Mouse (Mus musculus) neural tube, embryonic 10.5 days (tissue): ENCODE measurements around the gene Lrrc26.
A peak's percentile ranks its signal among the peaks of the same experiment; 100 is the strongest.
"Not testable (repeated sequence)": the region's sequence is repeated elsewhere in the genome, so short reads cannot be mapped to it uniquely, and the experiment has no call there.

Experiments used
- DNase-seq: peaks from one replicate; pipeline ENCODE4 v3.0.0-alpha.2; 2017; ENCODE audit warnings: low spot score; ENCODE audit errors: extremely low spot score

Gene Lrrc26

DNA sequence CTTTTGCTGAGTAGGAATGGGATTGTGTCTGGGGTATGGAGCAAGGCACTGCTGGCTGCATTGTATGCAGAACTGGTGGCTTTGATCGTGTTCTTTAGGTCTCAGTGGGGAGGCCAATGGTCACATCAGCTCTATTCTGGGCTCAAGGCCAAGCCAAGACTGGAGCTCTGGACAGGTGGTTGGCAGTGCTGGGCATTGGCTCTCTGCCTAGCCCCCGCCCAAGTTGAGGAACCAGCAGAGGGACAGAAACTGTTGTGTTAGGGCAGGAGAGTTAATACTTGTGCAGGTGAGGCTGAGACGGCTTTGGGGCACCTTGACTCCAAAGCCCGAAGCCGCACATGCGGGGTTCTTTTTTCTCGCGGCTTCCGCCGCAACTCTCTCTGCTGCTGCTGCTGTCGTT is at the start of gene Lrrc26:
TSS of gene Lrrc26 (plus strand) at position 265 of the 400 bp plus-strand sequence.
- DNase-seq: no peak

DNA sequence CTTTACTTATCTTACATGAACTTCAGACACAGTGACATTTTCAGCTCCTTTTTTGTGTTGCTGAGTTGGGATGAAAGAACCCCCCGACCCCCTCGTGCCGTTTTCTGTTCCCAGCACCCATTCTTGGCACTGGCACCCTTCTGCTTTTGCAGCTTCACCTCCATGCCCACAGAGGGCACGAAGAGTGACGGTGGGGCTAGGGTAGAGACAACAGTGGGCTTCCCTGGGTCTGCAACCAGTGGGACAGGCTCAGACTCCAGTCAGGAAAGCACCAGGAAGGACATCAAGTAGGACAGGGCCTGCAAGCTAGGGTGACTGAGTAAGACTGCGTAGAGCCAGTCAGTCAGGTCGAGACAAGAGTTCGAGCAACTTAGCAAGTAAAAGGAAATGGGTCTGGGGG is 49.4 kb upstream of the Lrrc26 start:
- DNase-seq: no peak

DNA sequence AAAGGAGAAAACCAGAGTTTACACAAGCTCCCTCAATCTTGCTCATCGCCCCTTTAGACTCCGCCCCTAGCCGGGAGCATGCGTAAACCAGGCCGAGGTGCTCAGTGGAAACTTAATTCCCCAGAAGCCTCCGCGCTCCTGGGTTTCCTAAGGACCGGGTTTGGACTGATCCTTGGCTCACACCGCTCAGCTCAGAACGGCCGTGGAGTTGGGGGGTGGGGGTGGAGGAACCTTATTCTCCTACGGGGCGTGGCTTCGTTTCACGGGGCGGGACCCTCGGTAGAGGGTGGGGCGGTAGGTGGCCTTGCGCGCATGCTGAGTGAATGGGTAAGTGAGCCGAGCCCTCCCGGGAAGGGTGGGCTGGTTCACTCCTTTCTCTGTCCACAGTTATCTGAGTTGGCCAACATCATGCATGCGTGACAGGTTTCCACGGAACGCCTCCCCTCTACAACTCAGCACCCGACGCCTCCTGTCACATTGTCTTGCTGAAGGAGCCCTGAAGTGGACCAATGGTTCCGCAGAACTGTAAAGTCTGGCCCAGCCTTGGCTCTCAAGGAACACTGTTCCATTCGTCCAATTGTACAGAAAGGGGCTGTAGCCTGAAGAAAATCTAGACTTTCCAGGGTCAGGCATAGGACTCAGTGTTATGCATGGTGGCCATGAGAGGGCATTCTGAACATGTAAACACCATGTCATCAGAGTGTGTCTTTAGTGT is 48.8 kb upstream of the Lrrc26 start:
- peak; percentile 64 for DNase-seq

DNA sequence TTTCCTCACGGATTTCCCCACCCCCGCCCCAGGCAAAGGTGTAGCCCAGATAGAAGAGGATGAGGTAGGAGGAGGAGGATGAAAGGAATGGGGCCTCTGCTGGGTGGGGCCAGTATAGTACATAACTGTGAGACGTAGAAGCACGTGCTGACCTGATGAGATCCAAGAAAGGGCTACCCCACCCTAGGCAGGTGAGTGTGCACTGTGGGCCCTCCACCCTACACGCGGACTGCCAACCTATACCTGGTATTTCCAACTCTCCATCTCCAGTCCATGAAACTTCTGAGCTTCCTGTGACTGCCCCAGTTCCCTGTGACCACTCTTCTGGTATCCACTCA is 48.3 kb upstream of the Lrrc26 start:
- no peak for DNase-seq

DNA sequence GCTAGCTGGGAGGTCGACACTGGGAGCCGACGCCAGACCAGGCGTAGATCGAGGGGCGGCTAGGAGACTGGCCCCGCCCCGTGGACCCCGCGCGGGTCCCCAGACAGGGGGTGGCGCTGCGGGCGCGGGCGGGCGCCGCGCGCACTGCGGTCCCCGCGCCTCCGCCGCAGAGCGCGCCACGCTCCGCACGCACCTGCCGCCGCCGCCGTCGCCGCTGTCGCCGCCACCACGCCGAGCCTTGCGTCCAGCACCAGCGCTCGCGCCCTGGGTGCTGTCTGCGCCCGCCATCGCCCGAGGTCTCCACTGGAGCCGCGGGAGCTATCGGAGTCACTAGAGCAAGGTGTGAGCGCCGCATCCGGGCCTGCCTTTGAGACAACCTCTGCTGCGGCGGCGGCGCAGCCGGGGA is 47.6 kb upstream of the Lrrc26 start, which contains the start of the genes Rnf208 and Cysrt1:
TSS of gene Rnf208 (plus strand) at position 155 of the 406 bp plus-strand sequence.
TSS of gene Cysrt1 (minus strand) at position 352 of the 406 bp plus-strand sequence.
- DNase-seq: peak; percentile 51

DNA sequence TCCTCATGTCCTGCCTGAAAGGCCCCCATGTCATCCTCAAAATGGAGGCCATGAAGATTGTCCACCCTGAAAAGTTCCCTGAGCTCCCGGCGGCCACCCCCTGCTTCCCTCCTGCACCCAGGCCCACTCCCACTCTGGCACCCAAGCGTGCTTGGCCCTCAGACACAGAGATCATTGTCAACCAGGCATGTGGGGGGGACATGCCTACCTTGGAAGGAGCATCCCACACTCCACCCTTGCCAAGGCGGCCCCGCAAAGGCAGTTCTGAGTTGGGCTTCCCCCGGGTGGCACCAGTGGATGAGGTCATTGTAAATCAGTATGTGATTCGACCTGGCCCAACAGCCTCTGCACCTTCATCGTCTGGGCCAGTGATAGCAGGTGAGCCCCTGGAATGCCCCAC is 46.4 kb upstream of the Lrrc26 start:
- no peak for DNase-seq

DNA sequence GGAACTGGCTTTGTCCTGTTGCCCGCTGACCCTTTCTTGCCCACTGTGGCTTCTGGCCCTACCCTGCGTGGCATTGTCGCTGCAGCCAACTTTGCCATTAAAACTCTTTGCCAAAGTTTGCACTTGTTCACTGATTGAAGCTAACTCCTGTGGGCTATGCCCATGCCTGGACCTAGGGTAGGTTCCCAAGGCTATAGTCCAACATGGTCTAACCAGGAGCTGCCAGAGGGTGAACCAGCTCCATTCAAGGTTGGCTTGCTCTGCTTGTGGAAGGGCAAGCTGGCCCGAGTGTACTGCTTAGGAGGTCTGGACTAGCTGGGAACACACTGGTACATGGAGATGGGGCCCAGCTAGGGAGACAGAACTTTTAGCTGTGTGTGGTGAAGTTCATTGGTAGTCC is 45.6 kb upstream of the Lrrc26 start:
- no peak for DNase-seq

DNA sequence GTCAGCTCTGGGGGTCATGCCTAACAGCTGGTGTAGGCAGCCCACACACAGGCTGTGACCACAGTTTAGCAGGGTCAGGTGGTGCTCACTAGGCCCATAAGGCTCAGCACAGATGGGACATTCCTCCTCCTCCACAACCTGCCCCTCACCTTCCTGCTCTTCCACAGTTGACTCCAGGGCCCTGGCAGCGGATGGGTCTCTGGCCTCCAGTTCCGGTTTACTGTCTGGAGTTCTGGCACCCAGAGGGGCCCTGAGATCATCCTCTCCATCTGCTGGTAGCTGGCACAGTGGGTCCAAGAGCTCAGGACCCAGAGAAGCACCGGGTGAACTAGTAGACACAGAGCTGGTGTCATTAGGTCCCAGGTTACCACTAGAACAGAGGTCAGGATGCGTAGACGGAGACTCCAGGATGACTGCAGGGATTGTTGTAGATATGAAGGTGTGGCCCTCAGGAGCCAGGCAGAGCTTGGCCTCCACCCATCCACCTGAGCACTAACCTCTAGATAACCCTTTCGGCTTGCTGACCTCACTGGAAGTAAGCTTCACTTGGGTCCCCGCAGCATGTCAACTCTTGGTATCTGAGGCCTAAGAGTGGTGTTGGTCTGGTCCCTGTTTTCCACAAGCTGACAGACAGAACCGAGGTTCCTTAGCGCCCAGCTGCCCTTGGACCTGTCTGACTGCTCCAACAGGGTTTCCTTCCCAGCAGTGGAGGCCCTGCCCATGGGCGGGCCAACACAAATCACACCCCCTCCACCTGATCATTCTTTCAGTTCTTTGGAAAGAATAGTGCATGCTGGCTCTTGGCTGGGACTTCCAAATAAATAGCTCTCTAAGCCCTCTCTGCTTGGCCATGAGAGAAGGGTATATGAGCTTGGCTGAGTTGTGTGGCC is 43.3 kb upstream of the Lrrc26 start, which contains the start of gene AL732309.1:
TSS of gene AL732309.1 (minus strand) at position 681 of the 890 bp plus-strand sequence.
- no peak for DNase-seq

DNA sequence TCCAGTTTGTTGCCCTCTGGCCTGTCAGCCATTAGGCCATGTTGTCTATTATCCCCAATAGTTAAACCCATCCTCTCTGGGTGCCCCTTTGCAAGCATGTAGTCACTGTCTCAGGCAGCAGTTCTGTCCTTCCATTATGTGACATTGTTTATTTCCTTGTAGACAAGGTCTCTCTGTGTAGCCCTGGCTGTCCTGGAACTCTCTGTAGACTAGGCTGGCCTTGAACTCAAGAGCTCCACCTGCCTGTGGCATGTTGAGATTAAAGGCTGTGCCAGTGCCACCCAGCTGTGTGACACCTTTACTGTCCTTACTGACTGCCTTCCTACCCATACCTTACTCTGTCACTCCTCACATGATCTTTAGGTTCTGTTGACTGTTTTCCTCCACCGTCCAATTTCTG is 37.4 kb upstream of the Lrrc26 start:
- no peak for DNase-seq

DNA sequence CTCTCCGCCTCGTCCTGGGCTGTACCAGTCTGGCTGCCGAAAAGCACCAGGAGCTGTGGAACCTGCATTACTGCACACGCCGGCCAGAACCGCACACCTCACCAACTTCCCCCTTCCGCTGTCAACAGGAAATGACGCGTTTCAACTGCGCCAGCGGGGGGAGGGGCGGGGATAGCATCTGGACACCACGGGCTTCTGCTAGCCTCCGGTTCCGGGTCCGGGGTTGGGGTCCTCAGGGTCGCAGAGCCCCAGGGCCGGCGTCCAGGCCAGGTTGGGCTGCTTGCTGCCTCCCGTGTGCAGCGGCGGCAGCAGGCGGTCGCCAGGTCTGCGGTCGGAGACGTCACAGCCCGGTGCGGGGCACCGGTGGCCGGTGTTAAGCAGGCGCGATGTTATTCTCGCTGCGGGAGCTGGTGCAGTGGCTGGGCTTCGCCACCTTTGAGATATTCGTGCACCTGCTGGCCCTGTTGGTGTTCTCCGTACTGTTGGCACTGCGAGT is 34.4 kb upstream of the Lrrc26 start, which contains the start of gene Tmem203:
TSS of gene Tmem203 (plus strand) at position 156 of the 496 bp plus-strand sequence.
- DNase-seq: peak; percentile 98

DNA sequence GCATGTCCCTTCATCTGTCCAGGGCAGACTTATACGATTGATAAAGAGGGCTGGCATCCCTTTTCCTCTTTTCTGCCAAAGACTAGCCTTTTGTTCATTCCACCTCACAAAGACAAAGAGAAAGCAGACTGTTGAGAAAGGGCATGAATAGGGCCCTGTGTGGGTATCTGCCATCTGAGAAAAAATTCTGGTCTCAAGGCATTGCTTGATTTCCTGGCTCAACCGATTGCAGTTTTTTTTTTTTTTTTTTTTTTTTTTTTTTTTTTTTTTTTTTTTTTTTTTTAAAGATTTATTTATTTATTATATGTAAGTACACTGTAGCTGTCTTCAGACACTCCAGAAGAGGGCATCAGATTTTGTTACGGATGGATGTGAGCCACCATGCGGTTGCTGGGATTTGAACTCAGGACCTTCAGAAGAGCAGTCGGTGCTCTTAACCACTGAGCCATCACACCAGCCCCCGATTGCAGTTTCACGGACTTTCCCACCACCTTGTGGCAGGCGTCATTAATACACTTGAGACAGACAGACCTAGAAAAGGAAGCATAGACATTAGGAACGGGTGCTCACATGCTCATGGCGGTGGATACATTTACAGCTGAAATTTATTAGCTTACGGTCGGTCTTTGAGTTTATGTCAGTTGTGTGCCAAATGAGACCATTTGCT is 33.1 kb upstream of the Lrrc26 start:
- DNase-seq: not testable (repeated sequence)

DNA sequence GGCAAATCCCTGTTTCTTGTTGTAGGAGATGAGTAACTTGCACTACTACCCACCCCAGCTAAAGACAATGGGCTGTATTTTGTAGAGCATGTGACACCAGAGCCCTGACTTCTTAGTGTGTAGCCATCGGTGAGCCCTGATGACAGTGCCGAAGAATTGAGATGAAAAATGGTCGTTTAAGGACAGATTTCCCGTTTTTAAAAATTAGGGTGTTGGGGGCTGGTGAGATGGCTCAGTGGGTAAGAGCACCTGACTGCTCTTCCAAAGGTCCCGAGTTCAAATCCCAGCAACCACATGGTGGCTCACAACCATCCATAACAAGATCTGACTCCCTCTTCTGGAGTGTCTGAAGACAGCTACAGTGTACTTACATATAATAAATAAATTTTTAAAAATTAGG is 32.5 kb upstream of the Lrrc26 start:
- DNase-seq: not testable (repeated sequence)

DNA sequence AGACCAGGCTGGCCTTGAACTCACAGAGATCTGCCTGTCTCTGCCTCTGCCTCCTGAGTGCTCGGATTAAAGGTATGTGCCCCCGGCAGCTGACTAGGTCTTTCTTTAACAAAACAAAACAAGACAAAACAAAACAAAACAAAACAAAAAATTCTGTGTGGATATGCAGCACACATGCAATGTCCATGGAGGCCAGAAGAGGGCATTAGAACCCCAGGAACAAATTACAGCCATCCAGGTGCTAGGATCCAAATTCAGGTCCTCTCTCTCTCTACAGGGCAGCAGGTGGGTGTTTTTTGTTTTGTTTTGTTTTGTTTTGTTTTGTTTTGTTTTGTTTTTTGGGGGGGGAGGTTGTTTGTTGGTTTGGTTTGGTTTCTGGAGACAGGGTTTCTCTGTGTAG is 30.8 kb upstream of the Lrrc26 start:
- no peak for DNase-seq

DNA sequence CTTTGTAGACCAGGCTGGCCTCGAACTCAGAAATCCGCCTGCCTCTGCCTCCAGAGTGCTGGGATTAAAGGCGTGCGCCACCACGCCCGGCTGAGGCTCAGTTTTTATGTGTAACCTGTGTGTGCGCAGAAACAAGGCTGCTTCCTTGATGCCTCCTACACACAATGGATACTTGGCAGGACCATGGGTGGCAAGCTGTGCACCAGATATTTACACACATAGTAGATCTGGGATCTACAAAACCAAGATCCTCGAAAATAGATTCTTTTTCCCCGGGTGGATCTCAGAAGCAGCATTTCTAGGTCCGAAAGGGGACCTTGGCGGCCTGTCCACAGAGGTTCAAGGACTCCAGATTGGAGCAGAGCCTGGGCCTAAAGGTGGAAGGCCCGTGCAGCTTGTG is 27.8 kb upstream of the Lrrc26 start:
- DNase-seq: no peak

DNA sequence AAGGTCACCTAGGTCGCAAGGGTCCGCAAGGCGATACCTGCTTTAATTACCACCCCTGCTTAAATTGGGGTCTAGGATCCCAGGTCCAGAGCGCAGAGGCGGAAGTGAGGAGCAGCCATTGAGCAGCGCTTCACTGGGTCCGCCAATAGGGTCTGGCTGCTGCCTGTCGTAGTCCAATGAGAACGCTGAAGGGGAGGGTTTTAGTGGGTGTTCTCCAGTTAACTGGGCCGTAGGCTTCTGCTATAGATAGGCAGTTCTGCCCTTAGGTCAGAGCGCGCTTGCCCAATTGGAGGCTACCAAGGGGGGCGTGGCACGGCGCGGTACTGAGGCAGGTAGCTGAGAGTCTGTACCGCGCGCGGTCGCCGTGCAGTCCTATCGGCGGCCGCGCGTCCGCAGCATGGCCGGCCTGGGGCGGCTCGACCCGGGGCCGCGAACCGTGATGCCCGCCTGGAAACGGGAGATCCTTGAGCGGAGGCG is 27.4 kb upstream of the Lrrc26 start, which contains the start of gene Tprn:
TSS of gene Tprn (plus strand) at position 328 of the 477 bp plus-strand sequence.
- DNase-seq: peak; percentile 90

DNA sequence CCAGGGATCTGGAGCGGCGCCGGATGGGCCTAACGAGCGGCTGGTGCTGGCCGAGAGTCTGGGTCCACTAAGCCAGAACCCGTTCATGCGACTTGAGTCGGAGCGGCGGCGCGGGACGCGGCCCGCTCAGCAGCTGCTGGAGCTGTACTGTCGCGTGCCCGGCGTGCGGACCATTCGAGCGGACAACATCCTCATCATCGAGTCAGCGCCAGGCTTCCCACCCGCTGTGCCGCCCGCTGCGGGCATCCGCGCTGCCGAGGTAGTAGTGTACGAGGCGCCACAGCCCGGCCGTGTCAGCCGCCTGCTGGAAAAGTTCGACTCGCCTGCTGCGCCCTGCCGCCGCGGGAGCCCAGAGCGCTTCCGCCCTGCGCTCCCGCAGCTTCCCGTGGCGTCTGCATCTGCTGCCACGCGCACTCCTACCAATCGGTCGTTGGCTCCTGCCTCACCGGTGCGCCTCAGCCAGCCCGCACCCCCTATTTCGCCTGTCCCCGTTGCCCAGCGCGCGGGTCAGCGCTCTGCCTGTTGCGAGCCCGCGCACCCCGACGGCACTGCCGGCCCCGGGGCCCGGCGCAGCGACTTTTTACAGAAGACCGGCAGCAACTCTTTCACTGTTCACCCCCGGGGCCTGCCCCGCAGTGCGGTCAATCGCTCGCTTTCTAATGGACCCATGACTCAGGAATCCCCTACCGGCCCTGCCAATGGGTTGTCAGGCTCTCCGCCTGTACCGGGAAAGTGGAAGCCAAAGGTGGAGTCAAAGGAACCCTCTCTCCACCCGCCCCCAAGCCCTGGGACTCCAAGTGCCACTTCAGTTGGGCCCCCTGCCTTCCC is 26.7 kb upstream of the Lrrc26 start:
- DNase-seq: no peak

DNA sequence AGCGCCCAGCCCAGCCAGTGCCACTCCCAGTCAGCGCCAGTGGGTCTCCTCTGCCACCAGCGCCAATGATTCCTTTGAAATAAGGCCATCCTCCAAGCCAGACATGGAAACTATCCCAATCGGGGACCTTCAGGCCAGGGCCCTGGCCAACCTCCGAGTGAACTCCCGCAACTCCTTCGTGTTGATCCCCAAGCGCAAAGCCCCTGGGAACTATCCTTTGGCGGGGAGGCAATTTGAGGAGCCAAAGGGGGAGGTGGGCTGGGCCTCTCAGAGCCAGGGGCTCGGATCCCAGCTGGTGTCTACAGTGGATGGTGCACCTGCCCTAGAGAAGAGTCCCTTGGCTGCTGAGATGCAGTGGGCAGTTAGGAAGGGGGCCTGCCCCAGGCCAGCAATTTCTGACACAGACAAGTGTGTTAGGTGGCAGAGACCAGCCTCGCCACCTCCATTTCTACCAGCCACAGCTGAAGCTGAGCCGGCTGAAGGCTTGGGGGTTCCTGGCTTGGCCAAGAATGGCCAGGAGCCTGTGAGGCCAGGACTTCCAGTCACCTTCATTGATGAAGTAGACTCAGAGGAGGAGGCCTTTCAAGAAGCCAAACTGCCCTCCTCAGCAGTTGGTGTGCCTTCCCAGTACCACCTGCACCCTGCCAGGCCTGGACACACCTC is 26.0 kb upstream of the Lrrc26 start:
- DNase-seq: no peak

DNA sequence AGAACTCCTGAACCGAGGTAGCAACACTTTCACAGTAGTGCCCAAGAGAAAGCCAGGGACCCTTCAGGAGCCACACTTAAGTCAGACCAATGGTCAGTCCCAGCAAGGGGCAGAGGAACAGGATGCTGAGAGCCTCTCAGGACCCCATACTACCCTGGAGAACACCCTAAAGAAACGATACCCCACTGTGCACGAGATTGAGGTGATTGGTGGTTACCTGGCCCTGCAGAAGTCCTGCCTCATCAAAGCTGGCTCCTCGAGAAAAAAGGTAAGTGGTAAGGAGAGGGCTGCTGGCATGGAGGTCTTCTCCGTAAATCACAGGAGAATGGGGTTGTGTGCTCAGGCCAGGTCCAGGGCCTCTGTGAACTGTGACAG is 25.4 kb upstream of the Lrrc26 start:
- no peak for DNase-seq

DNA sequence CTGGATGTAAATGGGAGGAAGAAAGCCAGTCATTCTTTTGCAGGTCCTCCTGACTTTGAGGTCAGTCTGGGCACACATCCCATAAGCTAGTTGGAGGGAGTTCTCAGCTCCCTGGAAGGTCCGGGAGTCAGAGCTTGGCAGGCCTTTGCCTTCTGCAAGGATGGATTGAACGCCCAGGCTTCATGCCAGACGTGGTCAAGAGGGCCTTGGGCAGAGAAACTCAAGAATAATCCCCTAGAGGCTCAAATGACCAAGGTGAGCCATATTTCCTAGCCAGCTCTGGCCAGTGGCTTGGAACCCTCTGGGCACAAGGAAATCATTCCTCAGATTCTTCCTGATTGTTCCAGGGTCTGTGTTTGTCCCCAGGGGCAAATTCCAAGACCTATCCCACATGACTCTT is 24.9 kb upstream of the Lrrc26 start:
- DNase-seq: no peak
